Mouse (Mus musculus) thymus, postnatal 36 days (tissue): ENCODE data around the gene Tcstv3.
"Not testable (repeated sequence)": the region's sequence is repeated elsewhere in the genome, so short reads cannot be mapped to it uniquely, and the experiment has no call there.

ENCODE experiments used
- DNase-seq, 2 experiments: peaks; one replicate each; pipeline ENCODE4 v3.0.0; 2022; ENCODE audit warnings: mixed read lengths in 2 of 2

Gene Tcstv3

DNA sequence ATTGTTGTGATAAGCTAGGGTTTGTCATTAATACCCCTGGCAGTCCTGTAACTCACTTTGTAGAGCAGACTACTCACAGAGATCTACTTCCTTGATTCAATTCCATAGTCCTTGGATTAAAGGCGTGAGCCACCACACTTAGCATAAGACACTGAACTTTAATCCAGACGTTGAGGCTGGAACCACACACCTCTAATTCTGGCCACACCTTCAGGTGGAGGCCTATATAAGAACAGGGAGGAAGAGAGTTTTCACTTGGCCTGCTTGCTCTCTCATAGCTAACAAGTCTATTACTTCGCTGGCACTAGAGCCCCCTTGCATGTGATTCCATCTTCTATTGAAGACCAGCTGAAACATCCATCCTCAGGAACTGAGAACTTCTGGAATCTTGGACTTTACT, at the start of gene Tcstv3:
Tcstv3 (plus strand) TSS at position 301 of the 400 bp plus-strand sequence.
- DNase-seq = not testable (repeated sequence)

DNA sequence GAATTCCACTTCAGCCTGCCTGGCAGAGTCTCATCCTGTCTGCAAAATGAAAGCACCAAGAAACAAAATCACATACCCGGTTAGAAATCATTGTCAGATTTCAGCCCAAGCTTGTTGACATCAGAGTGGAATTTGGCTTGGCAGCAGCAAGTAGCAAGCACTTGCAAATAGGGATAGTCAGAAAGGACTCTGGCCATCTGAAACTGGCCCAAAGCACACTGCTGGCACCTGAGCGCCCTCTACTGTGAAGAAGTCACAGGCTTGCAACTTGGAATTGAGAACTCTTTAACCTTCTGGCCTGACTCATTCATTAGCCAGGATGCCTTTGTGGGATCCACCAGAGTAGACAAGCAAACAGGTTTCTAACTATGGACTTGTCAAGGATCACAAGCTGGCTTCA, 38.8 kb upstream of the Tcstv3 start:
- DNase-seq = not testable (repeated sequence)

DNA sequence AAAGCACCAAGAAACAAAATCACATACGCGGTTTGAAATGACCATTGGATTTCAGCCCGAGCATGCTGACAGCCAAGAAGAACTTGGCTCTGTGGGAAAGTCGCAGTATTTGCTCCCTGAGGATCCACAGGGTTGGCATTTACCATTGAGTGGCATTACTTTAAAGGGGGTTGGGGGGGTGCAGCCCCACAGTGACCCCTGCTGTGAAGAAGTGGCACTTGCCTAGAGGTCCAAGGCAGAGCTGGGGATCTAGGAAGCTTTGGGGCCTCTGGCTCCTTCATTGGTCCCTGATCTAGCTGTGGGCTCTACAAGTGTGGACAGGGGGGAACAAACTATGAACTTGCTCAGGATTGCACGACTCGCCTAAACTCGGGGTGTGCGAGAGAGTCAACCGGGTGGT, 37.9 kb upstream of the Tcstv3 start:
- no peak for DNase-seq

DNA sequence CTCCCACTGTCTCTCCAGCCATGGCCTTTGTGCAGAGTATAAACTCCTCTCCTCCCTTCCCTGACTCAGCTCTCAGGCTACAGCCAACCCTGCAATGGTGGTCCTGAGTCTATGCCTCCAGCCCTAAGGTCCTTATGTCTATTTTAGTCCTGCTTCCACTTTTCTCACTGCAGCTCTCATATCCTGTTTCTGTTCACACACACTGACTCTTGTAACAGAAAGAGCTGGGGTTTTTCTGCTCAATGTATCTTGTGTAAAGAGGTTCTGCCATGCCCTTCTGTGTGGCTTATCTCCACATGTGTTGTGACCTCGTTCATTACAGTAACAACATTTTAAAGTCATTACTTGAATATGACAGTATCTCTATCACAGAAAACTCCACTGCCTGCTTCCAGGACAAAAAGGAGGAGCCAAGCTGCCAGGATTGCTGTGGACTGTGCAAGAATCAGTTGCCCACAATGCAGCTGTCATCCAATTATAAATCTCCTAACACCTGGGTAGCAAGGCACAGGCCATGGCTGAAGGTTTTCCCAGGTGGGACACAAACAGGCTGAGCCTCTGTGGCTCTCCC, 17.3 kb upstream of the Tcstv3 start:
- no peak for DNase-seq

DNA sequence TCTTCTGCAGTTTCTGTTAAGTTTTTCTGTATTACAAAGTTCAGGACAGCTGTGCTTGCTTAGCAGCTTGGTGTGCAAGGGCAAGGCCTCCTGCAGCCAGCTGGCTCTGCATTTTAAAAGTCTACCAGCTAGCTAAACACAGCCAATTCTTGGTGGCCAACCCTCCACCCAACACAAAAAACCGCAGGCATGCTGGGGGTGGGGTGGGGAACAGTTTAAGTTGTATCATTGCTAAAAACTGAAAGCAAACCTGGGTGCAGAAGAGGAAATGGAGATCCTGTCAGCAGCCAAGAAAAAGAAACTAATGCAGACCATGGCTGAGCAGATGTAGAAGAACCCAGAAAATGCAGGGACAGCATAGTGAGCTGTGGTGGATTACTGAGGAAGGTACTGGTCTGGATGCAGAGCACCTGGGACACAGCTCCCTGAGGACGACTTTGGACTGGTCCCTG, 16.7 kb upstream of the Tcstv3 start, which contains the start of gene BC147527:
BC147527 (plus strand) TSS at position 402 of the 452 bp plus-strand sequence.
- peak; percentile 64 to 77 for DNase-seq

DNA sequence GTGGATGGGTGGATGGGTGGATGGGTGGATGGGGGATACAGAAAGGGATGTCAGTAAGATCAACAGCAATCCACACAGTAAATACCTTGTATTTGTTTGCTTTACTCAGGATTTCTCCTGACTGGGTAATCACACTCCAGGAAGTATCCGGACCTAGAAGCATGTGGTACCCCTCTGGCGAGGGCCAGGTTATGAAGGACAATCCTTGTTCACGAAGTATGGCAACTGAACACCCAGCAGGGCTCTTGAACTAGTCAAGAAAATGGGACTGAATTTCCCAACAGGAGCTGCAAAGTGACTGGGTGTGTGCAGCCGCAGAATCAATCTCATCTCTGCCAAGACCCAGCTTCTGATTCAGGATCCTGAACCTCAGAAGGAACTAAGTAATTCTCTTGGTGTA, 15.8 kb upstream of the Tcstv3 start:
- DNase-seq = no peak

DNA sequence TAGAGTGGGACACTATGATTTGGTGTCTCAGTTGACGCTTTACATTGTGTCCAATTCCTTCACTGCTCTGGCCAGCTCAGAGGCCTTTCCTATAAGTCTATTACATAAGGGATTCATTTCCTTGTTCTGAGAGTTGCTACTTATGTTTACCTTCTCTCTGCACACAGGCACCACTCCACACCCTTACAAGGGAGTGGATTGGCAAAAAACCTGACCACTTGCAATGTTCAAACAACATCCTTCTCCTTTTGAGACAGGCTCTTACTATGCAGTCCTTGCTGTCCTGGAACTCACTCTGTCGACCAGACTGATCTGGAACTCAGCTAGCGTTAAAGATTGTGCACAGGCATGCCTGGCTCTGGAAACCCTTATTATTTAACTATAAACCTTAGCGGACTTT, 5.9 kb upstream of the Tcstv3 start:
- DNase-seq = no peak

DNA sequence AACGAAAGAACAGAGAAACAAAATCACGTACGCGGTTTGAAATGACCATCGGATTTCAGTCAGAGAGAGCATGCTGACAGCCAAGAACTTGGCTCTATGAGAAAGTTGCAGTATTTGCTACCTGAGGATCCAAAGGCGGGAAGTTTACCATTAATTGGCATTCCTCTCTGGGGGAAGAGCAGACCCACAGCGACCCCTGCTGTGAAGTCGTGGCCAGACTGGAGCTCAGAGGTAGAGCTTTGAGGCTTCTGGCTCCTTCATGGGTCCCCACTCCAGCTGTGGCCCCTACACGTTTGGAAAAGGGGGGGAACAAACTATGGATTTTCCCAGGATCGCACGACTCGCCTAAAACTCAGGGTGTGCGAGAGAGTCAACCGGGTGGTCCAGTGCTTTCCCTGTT, 3.1 kb upstream of the Tcstv3 start:
- DNase-seq = peak; percentile 37

DNA sequence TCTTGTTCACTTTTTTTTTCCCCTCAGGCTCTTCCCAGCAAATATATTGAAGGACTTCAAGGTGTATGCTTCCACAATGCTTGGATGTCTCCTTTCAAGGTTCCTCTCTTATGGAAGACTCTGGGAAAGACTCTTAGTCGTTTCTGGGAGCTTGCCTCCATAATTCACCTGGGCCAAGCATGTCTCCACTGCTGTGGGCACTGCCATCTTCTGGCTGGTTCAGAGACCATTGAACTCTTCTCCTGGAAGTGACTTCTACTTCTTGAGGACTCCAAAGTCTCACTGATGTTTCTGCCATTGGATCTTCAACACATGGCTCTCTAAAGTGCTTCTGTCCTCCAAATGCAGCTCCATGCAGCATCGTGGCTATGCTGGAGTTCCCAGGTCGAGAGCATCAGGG, 3.5 kb downstream of the Tcstv3 start:
- DNase-seq = no peak

DNA sequence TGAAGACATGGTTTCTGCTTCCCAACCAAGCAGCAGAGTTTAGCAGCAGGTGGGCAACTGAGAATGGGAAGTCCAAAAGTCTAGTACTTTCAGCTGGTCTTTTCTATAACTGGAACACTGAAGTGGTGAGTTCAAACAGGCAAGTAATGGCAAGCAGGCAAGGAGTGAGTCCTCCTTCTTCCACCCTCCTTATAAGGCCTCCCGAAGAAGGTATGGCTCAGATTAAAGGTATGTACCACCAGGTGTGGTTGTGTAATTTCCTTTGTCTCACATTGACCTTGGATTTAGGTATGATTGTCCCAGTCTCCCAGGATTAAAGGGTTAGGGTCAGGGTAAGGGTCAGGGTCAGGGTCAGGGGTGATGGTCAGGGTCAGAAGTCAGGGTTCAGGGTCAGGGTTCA, 4.0 kb downstream of the Tcstv3 start:
- DNase-seq = no peak
